Mouse (Mus musculus): Measurements from ENCODE around the gene Nfatc2ip.
A peak's percentile ranks its signal among the peaks of the same experiment; 100 is the strongest.
"Not testable (repeated sequence)": the region's sequence is repeated elsewhere in the genome, so short reads cannot be mapped to it uniquely, and the experiment has no call there.

Gene Nfatc2ip

GRCm38 (mm10) chr7:126411061-126411460 lies 14.5 kb upstream of the Nfatc2ip start:
- DNase-seq (ENCODE audit: low read depth, low spot score) = no peak

GRCm38 (mm10) chr7:126408686-126409085 lies 12.1 kb upstream of the Nfatc2ip start:
- no peak for DNase-seq (ENCODE audit: low read depth, low spot score)

- DNase-seq (ENCODE audit: low read depth, low spot score) = not testable (repeated sequence)
Measured at GRCm38 (mm10) chr7:126402518-126402917, 6.0 kb upstream of the Nfatc2ip start.

GRCm38 (mm10) chr7:126399548-126399947 lies 3.0 kb upstream of the Nfatc2ip start:
- peak; percentile 90 for DNase-seq (ENCODE audit: low read depth, low spot score)

- no peak for DNase-seq (ENCODE audit: low read depth, low spot score)
Measured at GRCm38 (mm10) chr7:126397822-126398221, 1.3 kb upstream of the Nfatc2ip start.

GRCm38 (mm10) chr7:126397221-126397620 lies 684 bp upstream of the Nfatc2ip start:
- no peak for DNase-seq (ENCODE audit: low read depth, low spot score)

- peak; percentile 97 for DNase-seq (ENCODE audit: low read depth, low spot score)
Measured at GRCm38 (mm10) chr7:126392086-126392884, 4.3 kb downstream of the Nfatc2ip start.

DNA sequence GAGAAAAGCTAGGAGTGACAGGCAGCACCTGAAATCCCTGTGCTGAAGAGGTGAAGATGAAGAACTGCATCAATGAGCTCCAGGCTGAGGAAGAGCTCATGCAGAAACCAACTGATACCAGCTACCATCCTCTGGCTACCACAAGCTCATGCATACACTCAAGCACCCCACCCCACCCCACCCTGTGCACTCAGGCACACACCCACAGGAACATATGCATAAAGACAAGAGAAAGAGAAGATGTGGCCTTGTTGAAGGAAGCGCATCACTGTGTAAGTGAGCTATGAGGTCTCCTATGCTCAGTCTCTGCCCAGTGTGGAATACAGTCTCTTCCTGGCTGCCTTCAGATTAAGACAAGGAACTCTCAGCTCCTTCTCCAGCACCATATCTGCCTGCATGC lies 8.4 kb downstream of the Nfatc2ip start:
- peak; percentile 72 for DNase-seq (ENCODE audit: low read depth, low spot score)

- no peak for DNase-seq (ENCODE audit: low read depth, low spot score)
Measured at GRCm38 (mm10) chr7:126383565-126383964, 13.0 kb downstream of the Nfatc2ip start.

DNA sequence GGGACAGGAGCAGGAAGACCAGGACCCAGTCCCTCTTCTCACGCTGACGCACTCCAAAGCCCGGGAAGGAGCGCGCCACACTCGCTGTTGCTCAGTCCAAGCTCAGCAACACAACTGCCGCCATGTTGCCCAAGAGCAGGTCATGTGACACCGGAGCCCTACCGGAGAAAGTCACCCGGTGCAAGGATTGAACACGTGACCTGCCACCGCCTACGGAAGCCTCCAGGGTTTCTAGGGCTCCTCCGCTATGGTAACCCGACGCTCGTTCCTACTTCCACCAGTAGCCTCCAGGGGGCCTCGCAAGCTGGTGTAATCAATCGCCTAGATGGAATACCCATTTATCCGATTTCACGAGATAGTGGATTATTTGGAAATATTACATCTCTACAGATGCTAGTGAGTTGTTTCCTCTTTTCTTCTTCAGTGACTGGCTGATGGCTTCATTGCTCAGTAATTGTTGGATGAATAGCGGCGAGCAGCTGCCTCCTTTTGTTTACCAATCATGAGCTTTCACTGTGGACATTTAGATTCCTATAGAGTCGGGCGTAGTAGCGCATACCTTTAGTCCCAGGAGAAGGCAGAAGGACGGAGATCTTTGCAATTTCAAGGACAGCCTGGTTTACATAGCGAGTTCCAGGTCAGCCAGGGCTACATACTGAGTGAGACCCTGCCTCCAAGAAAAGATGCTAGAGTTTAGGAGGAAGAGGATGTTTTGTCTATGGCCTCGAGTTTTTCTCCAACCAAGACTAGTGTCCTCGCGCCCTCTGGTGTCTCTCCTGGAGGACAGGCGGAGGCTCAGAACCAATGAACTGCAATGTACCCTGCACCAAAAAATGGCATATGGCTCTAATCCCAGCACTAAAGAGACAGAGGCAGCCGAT lies 19.0 kb downstream of the Nfatc2ip start, which contains the start of gene Spns1:
Gene Spns1, minus strand, starts transcription at position 173 of the 881 bp plus-strand sequence.
- DNase-seq (ENCODE audit: low read depth, low spot score) = peak; percentile 98

DNA sequence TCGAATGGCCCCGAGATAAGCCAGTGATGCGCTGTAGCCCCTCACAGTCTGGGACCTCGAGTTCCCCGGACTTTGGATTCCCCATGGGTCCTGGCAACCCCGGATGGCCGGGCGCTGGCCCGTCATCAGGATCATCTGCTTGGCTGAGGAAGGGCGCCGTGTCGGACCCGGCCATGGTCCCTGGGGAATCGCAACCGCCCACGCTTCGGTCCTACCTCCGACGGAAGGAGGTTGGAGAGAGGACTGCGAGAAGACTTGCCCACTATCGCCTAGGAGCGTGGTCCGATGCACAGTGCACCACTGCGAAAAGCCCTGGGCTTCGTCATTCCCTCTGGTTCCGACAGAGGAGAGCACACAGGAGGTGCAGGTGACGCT lies 19.6 kb downstream of the Nfatc2ip start:
- no peak for DNase-seq (ENCODE audit: low read depth, low spot score)

- DNase-seq (ENCODE audit: low read depth, low spot score) = no peak
Measured at GRCm38 (mm10) chr7:126375012-126375411, 21.5 kb downstream of the Nfatc2ip start.

DNA sequence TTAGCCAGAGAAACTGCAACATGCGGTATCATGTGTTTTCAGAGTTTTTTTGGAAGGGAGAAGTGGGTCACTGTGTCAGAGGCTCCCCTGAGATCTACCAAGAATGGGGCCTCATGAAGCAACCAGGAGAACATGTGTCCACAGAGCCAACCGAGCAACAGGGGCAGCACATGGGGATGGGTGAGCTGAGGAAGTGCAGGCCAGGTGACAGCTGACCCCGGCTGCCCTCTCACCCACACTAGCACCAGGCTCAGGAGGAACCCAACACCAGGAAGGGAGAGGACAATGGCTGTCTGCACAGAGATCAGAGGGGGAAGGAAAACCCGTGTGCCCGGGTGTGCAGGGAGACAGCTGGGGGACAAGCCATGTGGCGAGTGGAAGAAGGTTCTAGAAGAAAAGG lies 22.0 kb downstream of the Nfatc2ip start:
- DNase-seq (ENCODE audit: low read depth, low spot score) = no peak

GRCm38 (mm10) chr7:126373007-126373406 lies 23.5 kb downstream of the Nfatc2ip start:
- DNase-seq (ENCODE audit: low read depth, low spot score) = peak; percentile 84

DNA sequence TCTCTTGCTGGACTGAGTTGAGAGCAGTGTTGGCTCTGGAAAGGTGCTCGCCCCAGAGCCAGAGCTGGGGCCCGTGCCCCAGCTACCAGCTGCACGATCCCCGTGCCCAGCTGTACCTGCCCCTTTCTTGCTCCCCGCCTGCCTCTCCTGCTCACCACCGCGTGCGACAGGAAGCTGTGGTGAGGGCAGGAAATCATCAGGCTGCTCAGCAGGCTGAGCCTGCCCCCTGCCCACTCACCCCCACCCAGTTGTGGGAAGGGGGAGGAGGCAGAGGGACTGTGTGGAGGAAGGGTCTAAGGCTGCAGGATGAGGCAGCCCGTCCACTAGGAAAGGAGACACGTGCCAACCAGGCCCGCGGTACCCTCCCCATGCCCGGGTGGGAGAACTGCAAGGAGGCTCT lies 27.1 kb downstream of the Nfatc2ip start, which contains the start of gene Lat:
Gene Lat, minus strand, starts transcription at position 178 of the 400 bp plus-strand sequence.
- DNase-seq (ENCODE audit: low read depth, low spot score) = peak; percentile 40

DNA sequence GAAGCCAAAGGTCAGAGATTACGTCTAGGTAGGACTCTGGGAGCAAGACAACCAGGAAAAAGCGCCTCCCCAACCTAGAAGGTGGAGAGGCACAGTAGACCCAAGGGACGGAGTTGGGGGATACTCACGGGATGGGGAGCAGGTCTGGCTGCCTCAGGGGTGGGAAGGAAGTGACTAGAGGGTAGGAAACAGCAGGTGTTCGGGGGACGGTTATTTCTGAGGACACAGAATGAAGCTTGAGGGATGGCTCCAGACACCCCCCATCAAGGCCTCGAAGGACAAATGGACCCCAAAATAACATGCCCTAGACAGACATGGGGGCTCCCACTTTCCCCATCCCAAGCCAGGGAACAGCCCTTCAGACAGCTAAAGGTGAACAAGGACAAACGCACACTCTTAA lies 28.2 kb downstream of the Nfatc2ip start:
- DNase-seq (ENCODE audit: low read depth, low spot score) = no peak

- no peak for DNase-seq (ENCODE audit: low read depth, low spot score)
Measured at GRCm38 (mm10) chr7:126367636-126368035, 28.9 kb downstream of the Nfatc2ip start.

DNA sequence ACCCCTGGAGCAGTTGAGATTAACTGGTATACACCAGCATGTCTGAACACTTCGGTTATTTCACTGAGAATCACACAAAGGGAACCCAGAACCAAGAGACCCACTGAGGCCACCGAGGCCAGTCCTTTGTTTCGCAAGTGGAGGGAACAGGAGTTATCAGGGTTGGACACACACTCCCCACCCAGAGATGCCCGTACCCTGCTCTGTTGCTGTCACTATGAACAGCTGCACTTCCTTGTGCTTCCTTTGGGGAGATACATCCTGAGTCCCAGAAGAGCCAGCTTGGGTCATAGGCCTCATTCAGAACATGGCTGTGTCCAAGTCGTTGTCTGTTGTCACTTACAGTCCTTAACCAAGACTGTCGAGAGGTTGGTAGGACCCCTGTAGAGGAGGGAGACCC lies 33.5 kb downstream of the Nfatc2ip start:
- no peak for DNase-seq (ENCODE audit: low read depth, low spot score)

DNA sequence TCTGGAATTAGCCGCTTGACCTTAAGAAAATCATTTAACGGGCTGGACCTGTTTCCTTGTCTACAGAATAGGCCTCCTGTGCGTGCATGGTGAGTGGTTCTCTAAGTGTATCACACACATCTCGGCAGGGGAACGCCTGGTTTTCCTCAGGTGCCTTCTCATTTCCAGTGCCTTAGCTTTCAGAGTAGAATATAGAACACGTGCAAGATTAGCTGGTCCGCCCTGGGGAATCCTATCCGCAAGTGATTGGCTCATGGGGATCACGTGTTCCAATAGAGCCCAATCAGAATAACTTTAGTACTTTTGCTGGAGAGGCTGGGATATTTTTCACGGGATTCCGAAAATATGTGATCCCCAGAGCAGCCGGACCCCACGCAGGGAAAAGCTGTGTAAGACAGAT lies 37.5 kb downstream of the Nfatc2ip start:
- DNase-seq (ENCODE audit: low read depth, low spot score) = peak; percentile 71

DNA sequence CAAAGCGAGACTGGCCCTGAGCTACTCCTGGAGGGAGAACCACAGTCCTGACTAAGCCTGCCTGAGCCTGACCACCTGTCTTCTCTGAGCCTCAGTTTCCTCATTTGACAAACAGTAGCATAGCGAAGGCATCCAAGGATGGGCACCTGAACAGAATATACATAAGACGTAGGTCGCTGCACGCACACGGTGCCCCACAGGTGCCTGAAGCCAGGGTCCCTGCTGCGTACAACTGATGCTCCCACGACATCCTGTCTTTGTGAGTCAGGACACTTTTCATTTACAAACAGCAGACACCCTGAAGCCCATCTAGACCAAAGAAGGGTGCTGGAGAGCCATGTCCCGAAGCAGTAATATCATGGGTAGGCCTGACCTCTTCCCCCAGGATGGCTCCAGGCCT lies 38.1 kb downstream of the Nfatc2ip start:
- DNase-seq (ENCODE audit: low read depth, low spot score) = no peak

- no peak for DNase-seq (ENCODE audit: low read depth, low spot score)
Measured at GRCm38 (mm10) chr7:126357838-126358237, 38.7 kb downstream of the Nfatc2ip start.

GRCm38 (mm10) chr7:126356793-126357591 lies 39.5 kb downstream of the Nfatc2ip start:
- DNase-seq (ENCODE audit: low read depth, low spot score) = no peak
